Mouse (Mus musculus) Patski (cell line): ENCODE measurements at regions not wholly inside any gene's neighbourhood (a gene's known extent, or its start where the extent isn't known, plus 50 kb on each side); places are given as distances from the start of the nearest gene placed in this dataset.

Source experiments
- ATAC-seq: fragments of 100-300 bp; one replicate; pipeline ENCODE4 v1.8.0; 2021
- CTCF ChIA-PET: fragments of 350-600 bp; sonication (Branson Sonifier 250); formaldehyde crosslinking; loops from one replicate; lab custom pipeline; 2022; ENCODE audit warnings: inconsistent platforms; lab: Charles Lee
- POLR2A ChIA-PET: fragments of 350-600 bp; sonication (Branson Sonifier 250); formaldehyde crosslinking; loops from one replicate; lab custom pipeline; 2022; ENCODE audit warnings: antibody characterized with exemption, inconsistent platforms; lab: Charles Lee
- DNase-seq: peaks from one replicate; pipeline ENCODE4 v3.0.0-alpha.2; 2011; ENCODE audit warnings: low read depth, low spot score
- H3K27me3 ChIP-seq: fragments of 371-371 bp; one replicate; pipeline ENCODE4 v1.5.1; 2021
- CTCF ChIP-seq: fragments of 100-300 bp; IDR thresholded peaks from one replicate; pipeline ENCODE4 v1.5.1; 2021
- in situ Hi-C: fragments of 300-500 bp; cut with MboI; formaldehyde crosslinking; loops from 3 replicates; pipeline ENCODE4 v1.11.1; 2018; ENCODE audit warnings: low pct_unique_long_range_greater_than_20kb, mixed read lengths

GRCm38 (mm10) chr7:84739965-84740390, 50.2 kb upstream of the Zfand6 start:
- ATAC-seq (no peak), DNase-seq (no peak)
- CTCF ChIA-PET: interaction anchor here (0.6 to 4.1 kb wide), 5 partner anchors 9 to 146 kb away, joined by 3 to 20 read pairs (median 5); no protein-coding TSS in a partner anchor
- POLR2A ChIA-PET: no interaction called here
- in situ Hi-C loops: no loop called here
- peak; percentile 51 for TF ChIP-seq CTCF
- no peaks in the 10 kb centered on the region for H3K27me3 ChIP-seq
